Mouse (Mus musculus) MEL (cell line): Measurements from ENCODE around the gene Crat. TPM values are rescaled to one million over a fixed set of nuclear protein-coding genes. Genes with fewer than 3 reads are reported as not detected.

Experiments used
- DNase-seq: peaks from one replicate; pipeline ENCODE4 v3.0.0; 2011; ENCODE audit warnings: low read depth, low spot score
- H3K27ac ChIP-seq: 2 replicates; pipeline ENCODE4 v1.5.1; 2012; ENCODE audit warnings: low read depth, mild to moderate bottlenecking, control low read depth, low read length, moderate library complexity; ENCODE audit not compliant: control insufficient read depth
- H3K27me3 ChIP-seq, 2 experiments: fragments of 150-350 bp in 1 of 2; sonication (generic) in 1 of 2; 2 replicates each; pipeline ENCODE4 v1.6.1; 2012; ENCODE audit warnings: low read length in 2 of 2, mild to moderate bottlenecking in 2 of 2, improper control_type of control experiment in 1 of 2, moderate library complexity in 1 of 2; ENCODE audit not compliant: insufficient read depth in 2 of 2, control insufficient read depth in 1 of 2
- H3K36me3 ChIP-seq, 2 experiments: 2 replicates each; pipeline ENCODE4 v1.6.1; 2012 to 2014; ENCODE audit warnings: low read length in 2 of 2, improper control_type of control experiment in 1 of 2, inconsistent platforms in 1 of 2, mild to moderate bottlenecking in 1 of 2; ENCODE audit not compliant: insufficient read depth in 2 of 2, control insufficient read depth in 1 of 2
- H3K4me1 ChIP-seq, 2 experiments: fragments of 150-350 bp in 1 of 2; sonication (generic) in 1 of 2; 2 replicates each; pipeline ENCODE4 v1.6.1; 2012; ENCODE audit warnings: low read length in 2 of 2, improper control_type of control experiment in 1 of 2, mild to moderate bottlenecking in 1 of 2; ENCODE audit not compliant: insufficient read depth in 2 of 2, control insufficient read depth in 1 of 2
- H3K4me3 ChIP-seq, 2 experiments: fragments of 150-350 bp in 1 of 2; sonication (generic) in 1 of 2; 2 replicates each; pipeline ENCODE4 v1.5.1; 2012; ENCODE audit warnings: low read depth in 2 of 2, low read length in 2 of 2, mild to moderate bottlenecking in 2 of 2, moderate library complexity in 2 of 2, control low read depth in 1 of 2, improper control_type of control experiment in 1 of 2; ENCODE audit not compliant: control insufficient read depth in 1 of 2, insufficient read depth in 1 of 2
- H3K79me2 ChIP-seq: 2 replicates; pipeline ENCODE4 v1.6.1; 2012; ENCODE audit warnings: mild to moderate bottlenecking, low read length, moderate library complexity; ENCODE audit not compliant: control insufficient read depth, poor library complexity, insufficient read depth
- H3K9ac ChIP-seq: 2 replicates; pipeline ENCODE4 v1.6.1; 2012; ENCODE audit warnings: low read depth, mild to moderate bottlenecking, control low read depth, low read length, moderate library complexity; ENCODE audit not compliant: control insufficient read depth, poor library complexity, severe bottlenecking
- H3K9me3 ChIP-seq: fragments of 150-350 bp; sonication (generic); replicated peaks from 2 replicates; pipeline ENCODE4 v1.6.1; 2012; ENCODE audit warnings: mild to moderate bottlenecking, low read length, improper control_type of control experiment, moderate library complexity; ENCODE audit not compliant: insufficient read depth
- CHD2 ChIP-seq: IDR thresholded peaks from 2 replicates; pipeline ENCODE4 v1.6.1; 2011; ENCODE audit warnings: low read length, improper control_type of control experiment
- ELF1 ChIP-seq: IDR thresholded peaks from 2 replicates; pipeline ENCODE4 v1.6.1; 2014; ENCODE audit warnings: low read depth, mild to moderate bottlenecking, inconsistent platforms, low read length, improper control_type of control experiment, moderate library complexity
- GABPA ChIP-seq: IDR thresholded peaks from 2 replicates; pipeline ENCODE4 v1.6.1; 2012; ENCODE audit warnings: low read depth, mild to moderate bottlenecking, inconsistent platforms, low read length, improper control_type of control experiment, moderate library complexity
- HCFC1 ChIP-seq: IDR thresholded peaks from 2 replicates; pipeline ENCODE4 v1.6.1; 2012; ENCODE audit warnings: low read depth, mild to moderate bottlenecking, inconsistent platforms, low read length, improper control_type of control experiment, moderate library complexity
- JUND ChIP-seq: IDR thresholded peaks from 2 replicates; pipeline ENCODE4 v1.6.1; 2011; ENCODE audit warnings: low read depth, mild to moderate bottlenecking, improper control_type of control experiment, low read length
- KAT2A ChIP-seq: conservative IDR thresholded peaks from 2 replicates; pipeline ENCODE4 v1.6.1; 2012; ENCODE audit warnings: low read depth, low read length, improper control_type of control experiment, inconsistent platforms
- MAFK ChIP-seq: IDR thresholded peaks from 2 replicates; pipeline ENCODE4 v1.6.1; 2011; ENCODE audit warnings: low read depth, mild to moderate bottlenecking, low read length, improper control_type of control experiment, borderline replicate concordance
- MAX ChIP-seq: IDR thresholded peaks from 2 replicates; pipeline ENCODE4 v1.6.1; 2011; ENCODE audit warnings: low read length, improper control_type of control experiment
- MAZ ChIP-seq: IDR thresholded peaks from 2 replicates; pipeline ENCODE4 v1.6.1; 2012; ENCODE audit warnings: low read depth, mild to moderate bottlenecking, inconsistent platforms, low read length, improper control_type of control experiment
- MEF2A ChIP-seq: IDR thresholded peaks from 2 replicates; pipeline ENCODE4 v1.6.1; 2014; ENCODE audit warnings: low read depth, mild to moderate bottlenecking, inconsistent platforms, low read length, improper control_type of control experiment; ENCODE audit not compliant: poor library complexity, insufficient replicate concordance, severe bottlenecking; ENCODE audit errors: extremely low read depth
- MXI1 ChIP-seq: IDR thresholded peaks from 2 replicates; pipeline ENCODE4 v1.6.1; 2011; ENCODE audit warnings: mild to moderate bottlenecking, low read depth, low read length, improper control_type of control experiment
- MYB ChIP-seq: IDR thresholded peaks from 2 replicates; pipeline ENCODE4 v1.6.1; 2011; ENCODE audit warnings: mild to moderate bottlenecking, low read depth, low read length, improper control_type of control experiment
- MYC ChIP-seq: IDR thresholded peaks from 2 replicates; pipeline ENCODE4 v1.6.1; 2011; ENCODE audit warnings: low read depth, mild to moderate bottlenecking, low read length, improper control_type of control experiment, moderate library complexity
- NRF1 ChIP-seq: IDR thresholded peaks from 2 replicates; pipeline ENCODE4 v1.6.1; 2014; ENCODE audit warnings: low read depth, mild to moderate bottlenecking, inconsistent platforms, low read length, improper control_type of control experiment, moderate library complexity; ENCODE audit not compliant: poor library complexity, insufficient read depth, severe bottlenecking
- POLR2A ChIP-seq, 2 experiments: IDR thresholded peaks; 2 replicates each; pipeline ENCODE4 v1.6.1; 2011 to 2012; ENCODE audit warnings: low read length in 2 of 2, mild to moderate bottlenecking in 2 of 2, control low read depth in 1 of 2, improper control_type of control experiment in 1 of 2, low read depth in 1 of 2, moderate library complexity in 1 of 2; ENCODE audit not compliant: control insufficient read depth in 1 of 2, insufficient read depth in 1 of 2, poor library complexity in 1 of 2
- POLR2AphosphoS2 ChIP-seq: IDR thresholded peaks from 2 replicates; pipeline ENCODE4 v1.6.1; 2011; ENCODE audit warnings: low read length, improper control_type of control experiment
- RAD21 ChIP-seq: IDR thresholded peaks from 2 replicates; pipeline ENCODE4 v1.6.1; 2011; ENCODE audit warnings: mild to moderate bottlenecking, low read depth, low read length, improper control_type of control experiment
- SIN3A ChIP-seq: IDR thresholded peaks from 2 replicates; pipeline ENCODE4 v1.6.1; 2012; ENCODE audit warnings: low read length, improper control_type of control experiment, inconsistent platforms
- SMC3 ChIP-seq: IDR thresholded peaks from 2 replicates; pipeline ENCODE4 v1.6.1; 2011; ENCODE audit warnings: low read depth, low read length, improper control_type of control experiment
- TAL1 ChIP-seq: IDR thresholded peaks from 2 replicates; pipeline ENCODE4 v1.6.1; 2012; ENCODE audit warnings: mild to moderate bottlenecking, inconsistent platforms, low read length, moderate library complexity, mixed read lengths
- TCF12 ChIP-seq: IDR thresholded peaks from 2 replicates; pipeline ENCODE4 v1.6.1; 2014; ENCODE audit warnings: low read depth, mild to moderate bottlenecking, inconsistent platforms, low read length, improper control_type of control experiment, moderate library complexity
- UBTF ChIP-seq: IDR thresholded peaks from 2 replicates; pipeline ENCODE4 v1.6.1; 2012; ENCODE audit warnings: low read depth, mild to moderate bottlenecking, inconsistent platforms, low read length, improper control_type of control experiment, moderate library complexity, borderline replicate concordance; ENCODE audit not compliant: insufficient read depth
- polyA plus RNA-seq, 2 experiments: library from polyadenylated mRNA; stranded (reverse) in 1 of 2; unstranded in 1 of 2; fragments of >175 nt in 1 of 2; fragments of >200 nt in 1 of 2; gene quantifications; 2 replicates each; pipeline versions ENCODE4 v1.2.1 to v1.2.4; 2012; ENCODE audit warnings: low replicate concordance in 2 of 2, low read depth in 1 of 2; ENCODE audit not compliant: insufficient read length in 2 of 2, insufficient read depth in 1 of 2, missing spikeins in 1 of 2
- total RNA-seq: library from RNA; depleted of rRNA; stranded (reverse); fragments of 300-350 nt; gene quantifications from 2 replicates; pipeline ENCODE4 v1.2.3, GENCODE M21; 2012

The Crat gene
- total and polyA plus RNA-seq, 3 experiments = 22.0 to 93.9 TPM; not detected in 1

DNA sequence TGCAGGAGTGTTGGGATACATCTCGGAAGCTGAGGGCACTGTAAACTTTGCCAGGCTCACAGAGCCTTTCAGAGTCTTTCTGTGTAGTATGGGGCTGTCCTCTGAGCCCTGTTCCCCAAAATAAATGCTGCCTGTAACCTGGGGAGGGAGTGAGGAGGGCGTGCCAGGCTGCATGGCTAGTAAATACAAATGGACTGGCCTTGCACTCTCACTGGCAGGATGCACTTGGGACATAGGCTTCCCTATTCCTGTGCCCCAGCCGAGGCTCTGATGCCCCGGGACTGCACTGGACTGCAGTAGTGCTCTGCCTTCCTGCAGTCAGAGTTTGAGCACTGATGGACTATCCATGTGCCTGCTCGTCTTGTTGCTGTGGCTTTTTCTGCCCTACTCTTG is 26.9 kb upstream of the Crat start:
- no peak overlapping the region for H3K27ac ChIP-seq
- no peaks in the 10 kb centered on the region for H3K27me3 ChIP-seq
- no peak overlapping the region for H3K4me3 ChIP-seq
- no peaks in the 10 kb centered on the region for H3K79me2 ChIP-seq
- no peak overlapping the region for H3K9ac ChIP-seq
- no peaks in the 10 kb centered on the region for H3K4me1 ChIP-seq
- no peak for DNase-seq
- no peaks in the 10 kb centered on the region for H3K9me3 ChIP-seq
- H3K36me3 ChIP-seq = peaks cover 0 to 9% of the 10 kb centered on the region in 2 experiments; a peak in 2 of 4 replicates
- no peak for TF ChIP-seq HCFC1
- TF ChIP-seq CHD2 = no peak
- no peak for TF ChIP-seq MXI1
- no peak for TF ChIP-seq JUND
- no peak for TF ChIP-seq MAX
- no peak for TF ChIP-seq MEF2A
- TF ChIP-seq SMC3 = no peak
- no peak for TF ChIP-seq KAT2A
- no peak for TF ChIP-seq SIN3A
- TF ChIP-seq UBTF = no peak
- TF ChIP-seq MYC = no peak
- no peak for TF ChIP-seq POLR2AphosphoS2

GRCm38 (mm10) chr2:30441518-30442497 is 26.2 kb upstream of the Crat start:
- Histone ChIP-seq H3K4me3 (no peak overlapping the region), H3K79me2 (no peaks in the 10 kb centered on the region), H3K4me1 (no peaks in the 10 kb centered on the region), H3K27ac (no peak overlapping the region), H3K9me3 (no peaks in the 10 kb centered on the region), H3K27me3 (no peaks in the 10 kb centered on the region), H3K9ac (no peak overlapping the region), H3K36me3 (peaks cover 0 to 10% of the 10 kb centered on the region in 2 experiments; a peak in 2 of 4 replicates)
- DNase-seq = no peak
- TF ChIP-seq RAD21 = no peak
- no peak for TF ChIP-seq TCF12
- no peak for TF ChIP-seq CHD2
- no peak for TF ChIP-seq SMC3
- TF ChIP-seq MXI1 = no peak
- TF ChIP-seq POLR2A (IDR thresholded peaks at IDR 0.05; ENCODE audit: control insufficient read depth in 1 of 2, insufficient read depth in 1 of 2, low read depth in 1 of 2, low read length in 2 of 2, poor library complexity in 1 of 2) = no peak
- no peak for TF ChIP-seq HCFC1
- no peak for TF ChIP-seq NRF1
- no peak for TF ChIP-seq ELF1
- no peak for TF ChIP-seq MAFK
- no peak for TF ChIP-seq MEF2A
- no peak for TF ChIP-seq GABPA
- TF ChIP-seq TAL1 = no peak
- TF ChIP-seq KAT2A = no peak
- no peak for TF ChIP-seq MAZ
- no peak for TF ChIP-seq MYB
